Mouse (Mus musculus) gastrocnemius, postnatal 25 days (tissue): Measurements from ENCODE around the gene Recql. TPM values are rescaled to one million over a fixed set of nuclear protein-coding genes. Genes with fewer than 3 reads are reported as not detected.

ENCODE experiments used
- DNase-seq: peaks from one replicate; pipeline ENCODE4 v3.0.0; 2022
- long read RNA-seq, 2 experiments: library from polyadenylated mRNA; stranded (forward); transcript quantifications; one replicate each; pipeline ENCODE4 v2.0.0; 2021
- total RNA-seq, 2 experiments: library from RNA; stranded (reverse); gene quantifications; 1 replicate in 1 of 2; 2 replicates in 1 of 2; pipeline ENCODE4 v1.2.3; 2021

Gene Recql
- total RNA-seq = 1 to 10 TPM; 4.1 to 4.7 TPM
- long read RNA-seq, experiment 1, partial matches to known transcripts = 0 of 1 reads
- long read RNA-seq, experiment 1, other reads (novel, unspliced or antisense) = 0 of 1 reads
- long read RNA-seq, experiment 2, transcript Recql-203 (15 exons, 3,389 nt) = major isoform, 5 of 5 reads
- long read RNA-seq, experiment 2, partial matches to known transcripts = 0 of 5 reads
- long read RNA-seq, experiment 2, other reads (novel, unspliced or antisense) = 0 of 5 reads

- DNase-seq = peak; percentile 98
Observed at GRCm38 (mm10) chr6:142387011-142387754, at the start of gene Recql, which contains the start of gene Golt1b. Recql (minus strand) TSS chr6:142387087. Golt1b (plus strand) TSS chr6:142387221.

- no peak for DNase-seq
Observed at GRCm38 (mm10) chr6:142429072-142429471, 42.2 kb upstream of the Recql start.

GRCm38 (mm10) chr6:142424976-142425375, 38.1 kb upstream of the Recql start:
- no peak for DNase-seq

GRCm38 (mm10) chr6:142414597-142414996, 27.7 kb upstream of the Recql start:
- no peak for DNase-seq

GRCm38 (mm10) chr6:142413845-142414244, 27.0 kb upstream of the Recql start:
- no peak for DNase-seq

- DNase-seq = no peak
Observed at GRCm38 (mm10) chr6:142412906-142413491, 26.1 kb upstream of the Recql start, which contains the start of gene Spx. Spx (plus strand) TSS chr6:142413441.

GRCm38 (mm10) chr6:142411140-142411539, 24.3 kb upstream of the Recql start:
- no peak for DNase-seq

- no peak for DNase-seq
Observed at GRCm38 (mm10) chr6:142395756-142396155, 8.9 kb upstream of the Recql start.

GRCm38 (mm10) chr6:142394669-142395068, 7.8 kb upstream of the Recql start:
- DNase-seq = no peak

- DNase-seq = no peak
Observed at GRCm38 (mm10) chr6:142392312-142392711, 5.4 kb upstream of the Recql start.

- no peak for DNase-seq
Observed at GRCm38 (mm10) chr6:142389101-142389500, 2.2 kb upstream of the Recql start.

- DNase-seq = no peak
Observed at GRCm38 (mm10) chr6:142387755-142388271, 926 bp upstream of the Recql start.

- DNase-seq = no peak
Observed at GRCm38 (mm10) chr6:142386285-142387010, 439 bp downstream of the Recql start.

- DNase-seq = no peak
Observed at GRCm38 (mm10) chr6:142384521-142384920, 2.4 kb downstream of the Recql start.

GRCm38 (mm10) chr6:142381615-142382014, 5.3 kb downstream of the Recql start:
- no peak for DNase-seq

GRCm38 (mm10) chr6:142379961-142380360, 6.9 kb downstream of the Recql start:
- no peak for DNase-seq

- no peak for DNase-seq
Observed at GRCm38 (mm10) chr6:142378576-142379330, 8.1 kb downstream of the Recql start.

- no peak for DNase-seq
Observed at GRCm38 (mm10) chr6:142377081-142377480, 9.8 kb downstream of the Recql start.

- no peak for DNase-seq
Observed at GRCm38 (mm10) chr6:142369568-142369967, 17.3 kb downstream of the Recql start.

GRCm38 (mm10) chr6:142367565-142367964, 19.3 kb downstream of the Recql start:
- DNase-seq = no peak

- DNase-seq = no peak
Observed at GRCm38 (mm10) chr6:142366473-142367018, 20.3 kb downstream of the Recql start.
